Mouse (Mus musculus) neural tube, embryonic 14.5 days (tissue): ENCODE results near the gene Kcnb1. TPM values are rescaled to one million over a fixed set of nuclear protein-coding genes. Genes with fewer than 3 reads are reported as not detected.

ENCODE experiments used
- ATAC-seq: fragments of 200-750 bp; cut with Nextera tagmentation; 2 replicates; pipeline ENCODE4 v1.8.0; 2017; ENCODE audit warnings: low read depth, mild to moderate bottlenecking, moderate TSS enrichment, moderate library complexity
- H3K27ac ChIP-seq: fragments of 300-500 bp; sonication (generic); 2 replicates; pipeline ENCODE4 v1.5.1; 2014; ENCODE audit warnings: low read depth, mild to moderate bottlenecking, control low read depth, low read length, moderate library complexity, mixed read lengths
- H3K27me3 ChIP-seq: fragments of 300-500 bp; sonication (generic); 2 replicates; pipeline ENCODE4 v1.6.1; 2014; ENCODE audit warnings: low read length; ENCODE audit not compliant: control insufficient read depth, insufficient read depth
- H3K36me3 ChIP-seq: fragments of 300-500 bp; sonication (generic); 2 replicates; pipeline ENCODE4 v1.6.1; 2014; ENCODE audit warnings: low read length, mixed read lengths; ENCODE audit not compliant: control insufficient read depth, insufficient read depth
- H3K4me1 ChIP-seq: fragments of 300-500 bp; sonication (generic); 2 replicates; pipeline ENCODE4 v1.6.1; 2014; ENCODE audit warnings: low read length; ENCODE audit not compliant: control insufficient read depth, insufficient read depth
- H3K4me2 ChIP-seq: fragments of 300-500 bp; sonication (generic); 2 replicates; pipeline ENCODE4 v1.6.1; 2014; ENCODE audit warnings: mild to moderate bottlenecking, low read depth, low read length, control low read depth
- H3K4me3 ChIP-seq: fragments of 300-500 bp; sonication (generic); 2 replicates; pipeline ENCODE4 v1.5.1; 2014; ENCODE audit warnings: low read depth, low read length, control low read depth, mixed read lengths
- H3K9ac ChIP-seq: fragments of 300-500 bp; sonication (generic); replicated peaks from 2 replicates; pipeline ENCODE4 v1.6.1; 2014; ENCODE audit warnings: low read depth, mild to moderate bottlenecking, control low read depth, low read length, mixed read lengths
- H3K9me3 ChIP-seq: fragments of 300-500 bp; sonication (generic); 2 replicates; pipeline ENCODE4 v1.6.1; 2016; ENCODE audit warnings: low read length; ENCODE audit not compliant: control insufficient read depth
- whole genome bisulfite sequencing: fragments of 180-500 bp; shearing (Covaris S2); extraction: QIAGEN DNeasy Blood & Tissue Kit; methylation state at CpG from one replicate; pipeline ENCODE4 v1.1.7; 2014; 5-methylcytosine and 5-hydroxymethylcytosine counted together
- polyA plus RNA-seq: library from polyadenylated mRNA; unstranded; fragments of >200 nt; fragmentation: Nextera tagmentation; extraction: Ambion mirVana; gene quantifications from 2 replicates; pipeline ENCODE4 v1.2.1, GENCODE M21; 2014

Gene Kcnb1
- polyA plus RNA-seq, 1 experiment from 2014 or later, result 5.4 TPM

GRCm38 (mm10) chr2:167086836-167087235 lies 103.1 kb downstream of the Kcnb1 start:
- WGBS, result 86% methylated on average over 5 of the region's 5 CpGs
- Histone ChIP-seq H3K36me3 (no peaks in the 10 kb centered on the region), H3K27ac (no peak overlapping the region), H3K4me1 (no peaks in the 10 kb centered on the region), H3K27me3 (no peaks in the 10 kb centered on the region), H3K9ac (no peak overlapping the region), H3K4me2 (no peak overlapping the region), H3K4me3 (no peak overlapping the region), H3K9me3 (no peaks in the 10 kb centered on the region)
- no peak for ATAC-seq

- no peaks in the 10 kb centered on the region for H3K9me3 ChIP-seq
- H3K4me2 ChIP-seq, result no peak overlapping the region
- no peak overlapping the region for H3K27ac ChIP-seq
- no peak overlapping the region for H3K4me3 ChIP-seq
- no peaks in the 10 kb centered on the region for H3K27me3 ChIP-seq
- no peak overlapping the region for H3K9ac ChIP-seq
- no peak for ATAC-seq
- H3K36me3 ChIP-seq, result no peaks in the 10 kb centered on the region
- no peaks in the 10 kb centered on the region for H3K4me1 ChIP-seq
- WGBS, result 72% methylated on average over 11 of the region's 11 CpGs
Observed at GRCm38 (mm10) chr2:167086092-167086491, 103.9 kb downstream of the Kcnb1 start.

- Histone ChIP-seq H3K4me1 (peaks cover 12% of the 10 kb centered on the region), H3K27ac (no peak overlapping the region), H3K4me3 (no peak overlapping the region), H3K27me3 (no peaks in the 10 kb centered on the region), H3K9ac (no peak overlapping the region), H3K9me3 (no peaks in the 10 kb centered on the region), H3K4me2 (no peak overlapping the region), H3K36me3 (no peaks in the 10 kb centered on the region)
- 31% methylated on average over 4 of the region's 4 CpGs for WGBS
- ATAC-seq, result no peak; the same call in 1 of the 2 replicates
Observed at GRCm38 (mm10) chr2:167081639-167082038, 108.3 kb downstream of the Kcnb1 start.

- Histone ChIP-seq H3K36me3 (no peaks in the 10 kb centered on the region), H3K4me1 (peaks cover 12% of the 10 kb centered on the region), H3K27ac (no peak overlapping the region), H3K9ac (no peak overlapping the region), H3K4me3 (no peak overlapping the region), H3K9me3 (no peaks in the 10 kb centered on the region), H3K27me3 (no peaks in the 10 kb centered on the region), H3K4me2 (no peak overlapping the region)
- ATAC-seq, result no peak
- 55% methylated on average over 6 of the region's 6 CpGs for WGBS
Observed at GRCm38 (mm10) chr2:167081135-167081534, 108.8 kb downstream of the Kcnb1 start.

- H3K4me1 ChIP-seq, result peaks cover 12% of the 10 kb centered on the region
- H3K4me2 ChIP-seq, result no peak overlapping the region
- WGBS, result 80% methylated on average over 3 of the region's 3 CpGs
- no peaks in the 10 kb centered on the region for H3K9me3 ChIP-seq
- H3K36me3 ChIP-seq, result no peaks in the 10 kb centered on the region
- H3K27me3 ChIP-seq, result no peaks in the 10 kb centered on the region
- no peak for ATAC-seq
- no peak overlapping the region for H3K27ac ChIP-seq
- no peak overlapping the region for H3K9ac ChIP-seq
- H3K4me3 ChIP-seq, result no peak overlapping the region
Observed at GRCm38 (mm10) chr2:167080387-167080786, 109.6 kb downstream of the Kcnb1 start.

GRCm38 (mm10) chr2:167079535-167080257 lies 110.3 kb downstream of the Kcnb1 start:
- Histone ChIP-seq H3K4me1 (peaks cover 12% of the 10 kb centered on the region), H3K36me3 (no peaks in the 10 kb centered on the region), H3K4me3 (no peak overlapping the region), H3K27ac (no peak overlapping the region), H3K9me3 (no peaks in the 10 kb centered on the region), H3K27me3 (no peaks in the 10 kb centered on the region), H3K4me2 (no peak overlapping the region), H3K9ac (no peak overlapping the region)
- ATAC-seq, result no peak
- 35% methylated on average over 18 of the region's 18 CpGs for WGBS

GRCm38 (mm10) chr2:167078931-167079495 lies 110.9 kb downstream of the Kcnb1 start:
- Histone ChIP-seq H3K27me3 (no peaks in the 10 kb centered on the region), H3K9ac (no peak overlapping the region), H3K4me2 (no peak overlapping the region), H3K9me3 (no peaks in the 10 kb centered on the region), H3K4me3 (no peak overlapping the region), H3K27ac (no peak overlapping the region), H3K36me3 (no peaks in the 10 kb centered on the region), H3K4me1 (peaks cover 12% of the 10 kb centered on the region)
- WGBS, result 46% methylated on average over 9 of the region's 9 CpGs
- no peak for ATAC-seq

- no peaks in the 10 kb centered on the region for H3K36me3 ChIP-seq
- H3K4me3 ChIP-seq, result no peak overlapping the region
- no peaks in the 10 kb centered on the region for H3K27me3 ChIP-seq
- H3K27ac ChIP-seq, result no peak overlapping the region
- no peak for ATAC-seq
- H3K9me3 ChIP-seq, result no peaks in the 10 kb centered on the region
- WGBS, result 48% methylated on average over 7 of the region's 7 CpGs
- H3K4me2 ChIP-seq, result no peak overlapping the region
- H3K9ac ChIP-seq, result no peak overlapping the region
- H3K4me1 ChIP-seq, result peaks cover 12% of the 10 kb centered on the region
Observed at GRCm38 (mm10) chr2:167078486-167078885, 111.5 kb downstream of the Kcnb1 start.

GRCm38 (mm10) chr2:167077199-167077962 lies 112.6 kb downstream of the Kcnb1 start:
- no peak for ATAC-seq
- H3K27me3 ChIP-seq, result no peaks in the 10 kb centered on the region
- no peak overlapping the region for H3K27ac ChIP-seq
- H3K4me2 ChIP-seq, result no peak overlapping the region
- peaks cover 12% of the 10 kb centered on the region for H3K4me1 ChIP-seq
- no peaks in the 10 kb centered on the region for H3K9me3 ChIP-seq
- H3K4me3 ChIP-seq, result no peak overlapping the region
- no peaks in the 10 kb centered on the region for H3K36me3 ChIP-seq
- no peak overlapping the region for H3K9ac ChIP-seq
- WGBS, result 89% methylated on average over 11 of the region's 11 CpGs
